Mouse (Mus musculus) thymus, postnatal 0 days (tissue): ENCODE results near the gene Usp10. TPM values are rescaled to one million over a fixed set of nuclear protein-coding genes. Genes with fewer than 3 reads are reported as not detected.
A peak's percentile ranks its signal among the peaks of the same experiment; 100 is the strongest.

ENCODE experiments used
- DNase-seq: peaks from one replicate; pipeline ENCODE4 v3.0.0-alpha.2; 2015; ENCODE audit warnings: low spot score
- polyA plus RNA-seq: library from polyadenylated mRNA; unstranded; fragments of >200 nt; fragmentation: Nextera tagmentation; extraction: Ambion mirVana; gene quantifications from 2 replicates; pipeline ENCODE4 v1.2.1, GENCODE M21; 2015

The Usp10 gene
- polyA plus RNA-seq, 1 experiment from 2014 or later: 76.1 TPM

DNA sequence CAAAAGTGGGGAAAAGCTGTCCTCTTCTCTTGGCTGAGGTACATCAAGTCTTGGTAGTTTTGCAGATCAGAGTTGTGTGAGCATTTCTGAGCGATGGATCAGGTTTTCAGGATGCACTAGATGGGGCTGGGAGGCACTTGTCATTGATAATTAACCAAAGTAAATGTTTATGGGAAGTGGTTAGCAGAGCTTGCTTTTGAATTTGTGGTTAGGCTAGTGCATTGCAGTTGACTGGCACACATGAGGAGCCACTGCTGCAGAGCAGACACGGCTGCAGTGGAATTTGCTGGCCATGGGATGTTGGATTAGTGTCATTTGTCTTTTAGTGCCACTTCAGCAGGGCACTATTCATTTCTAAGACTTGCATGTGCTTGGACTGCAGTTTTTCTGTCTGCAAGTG lies 4.0 kb downstream of the Usp10 start:
- DNase-seq: no peak

DNA sequence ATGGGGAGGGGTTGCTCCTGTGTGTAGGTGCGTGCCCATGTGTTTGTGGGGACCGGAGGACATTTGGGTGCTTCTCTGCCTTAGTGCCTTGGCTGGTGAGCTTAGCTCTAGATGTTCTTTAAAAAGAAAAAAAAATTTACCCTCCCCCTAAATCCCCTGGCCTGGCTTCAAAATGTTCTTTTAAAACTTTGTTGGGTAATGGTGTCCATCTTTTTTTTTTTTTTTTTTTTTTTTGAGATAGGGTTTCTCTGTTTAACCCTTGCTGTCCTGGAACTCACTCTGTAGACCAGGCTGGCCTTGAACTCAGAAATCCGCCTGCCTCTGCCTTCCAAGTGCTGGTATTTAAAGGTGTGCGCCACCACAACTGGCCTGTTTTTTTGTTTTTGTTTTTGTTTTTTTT lies 5.1 kb downstream of the Usp10 start:
- DNase-seq: no peak

DNA sequence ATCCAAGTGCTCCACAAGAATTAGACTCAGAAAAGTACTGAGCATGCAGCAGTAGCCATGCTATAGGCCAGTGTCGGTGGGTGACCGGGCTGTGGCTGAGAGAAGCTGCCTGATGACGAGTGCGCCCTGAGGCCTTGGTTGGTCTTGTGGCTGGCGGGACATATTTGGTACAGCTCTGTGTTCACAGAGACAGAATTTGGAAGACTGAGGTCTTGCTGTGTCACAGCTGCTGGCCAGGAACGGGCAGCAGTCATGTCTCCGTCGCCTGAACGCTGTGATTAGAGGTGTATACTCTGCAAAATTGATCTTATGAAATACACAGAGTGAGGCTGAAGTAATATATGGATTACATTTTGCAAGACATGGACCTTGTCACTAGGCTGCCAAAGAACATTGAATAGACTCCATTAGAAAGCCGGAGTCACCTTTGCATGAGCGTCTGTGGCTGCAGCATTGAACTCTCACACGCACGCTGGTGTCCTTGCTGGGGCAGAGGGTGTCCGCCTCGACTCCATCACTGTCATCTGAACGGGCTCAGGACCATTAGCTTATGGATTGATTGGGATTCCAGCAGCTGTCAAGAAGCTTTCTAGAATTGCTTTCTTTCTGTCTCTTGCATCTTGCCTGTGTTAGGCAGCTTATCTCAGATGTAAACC lies 6.2 kb downstream of the Usp10 start:
- no peak for DNase-seq

DNA sequence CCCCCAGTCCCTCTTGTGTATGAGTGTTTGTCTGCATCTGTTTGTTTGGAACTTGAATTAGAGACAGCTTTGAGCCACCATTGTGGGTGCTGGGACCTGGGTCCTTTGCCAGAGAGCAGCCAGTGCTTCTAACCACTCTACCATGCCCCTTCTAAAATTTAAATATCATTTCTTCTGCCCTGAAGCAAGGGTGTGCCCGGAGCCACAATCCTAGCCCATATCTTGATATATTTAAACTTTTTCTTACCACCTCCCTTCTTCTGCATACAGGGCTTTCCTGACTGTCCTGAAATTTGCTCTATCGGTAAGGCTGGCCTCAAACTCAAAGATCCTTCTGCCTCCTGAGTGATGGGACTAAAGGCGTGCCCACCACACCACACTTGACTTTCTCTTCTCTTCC lies 7.3 kb downstream of the Usp10 start:
- DNase-seq: no peak

DNA sequence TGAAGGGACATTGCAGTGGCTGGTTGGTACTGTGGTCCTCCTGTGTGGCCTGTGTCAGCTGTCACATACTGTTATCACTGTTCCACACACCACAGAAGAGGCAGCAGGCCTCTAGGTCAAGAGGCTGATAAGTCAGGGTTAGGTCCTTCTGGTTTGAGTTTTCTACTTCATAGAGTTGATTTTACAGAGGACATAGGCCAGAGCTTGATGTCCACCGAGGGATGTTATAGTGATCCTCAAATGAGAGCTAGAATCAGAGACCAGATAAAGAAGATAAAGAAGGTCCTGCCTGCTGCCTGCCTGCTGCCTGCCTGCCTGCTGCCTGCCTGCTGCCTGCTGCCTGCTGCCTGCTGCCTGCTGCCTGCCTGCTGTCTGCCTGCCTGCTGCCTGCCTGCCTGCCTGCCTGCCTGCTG lies 8.0 kb downstream of the Usp10 start:
- no peak for DNase-seq

DNA sequence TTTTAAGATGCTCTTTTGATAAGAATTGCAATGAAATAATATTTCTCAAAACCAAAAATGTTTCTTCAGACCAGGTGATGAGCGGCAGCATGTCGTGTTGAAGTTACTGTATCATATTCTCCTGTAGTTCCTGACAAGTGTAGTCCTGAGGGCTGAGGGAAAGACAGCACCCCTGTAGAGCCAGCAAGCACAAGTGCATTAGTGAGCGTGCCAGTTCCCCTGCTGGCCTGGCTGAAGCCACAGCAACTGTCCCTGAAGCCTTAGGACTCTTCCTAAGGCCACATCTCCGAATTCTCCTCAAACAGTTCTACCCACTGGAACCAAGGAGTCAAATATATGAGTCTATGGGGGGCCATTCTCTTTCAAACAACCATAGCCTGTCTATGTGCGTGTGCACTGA lies 13.1 kb downstream of the Usp10 start:
- DNase-seq: no peak

DNA sequence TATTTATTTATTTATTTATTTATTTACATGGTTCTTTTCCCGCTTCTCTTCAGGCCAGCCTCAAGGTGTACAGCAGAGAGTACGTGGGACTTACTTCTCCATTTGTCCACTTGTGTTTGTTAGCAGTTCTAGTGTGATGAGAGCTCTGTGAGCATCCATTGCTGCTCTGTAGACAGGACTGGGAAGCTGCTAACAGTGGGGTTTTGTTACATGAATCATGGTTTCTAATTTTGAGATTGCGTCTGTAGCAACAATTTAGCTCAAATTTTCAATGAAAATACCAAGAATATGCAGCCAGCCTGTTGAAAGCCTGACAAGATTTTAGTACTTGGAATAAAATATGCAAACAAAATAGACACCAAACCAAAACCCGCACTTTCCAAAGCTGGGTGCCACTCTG lies 15.3 kb downstream of the Usp10 start:
- DNase-seq: no peak

DNA sequence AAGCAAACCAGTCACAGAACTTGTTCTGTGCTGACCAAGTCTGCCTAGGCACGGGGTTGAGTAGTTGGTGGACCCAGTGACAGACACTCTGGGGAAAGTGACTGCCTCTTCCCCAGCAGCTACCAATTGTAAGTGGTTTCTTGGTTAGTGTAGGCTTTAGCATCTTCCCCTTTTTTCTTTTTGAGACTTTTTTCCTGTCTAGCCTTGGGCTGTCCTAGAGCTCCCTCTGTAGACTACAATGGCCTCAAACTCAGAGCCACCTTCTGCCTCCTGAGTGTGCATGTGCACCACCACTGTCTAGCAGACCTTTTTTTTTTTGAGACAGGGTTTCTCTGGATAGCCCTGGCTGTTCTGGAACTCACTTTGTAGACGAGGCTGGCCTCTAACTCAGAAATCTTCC lies 16.3 kb downstream of the Usp10 start:
- DNase-seq: peak; percentile 69

DNA sequence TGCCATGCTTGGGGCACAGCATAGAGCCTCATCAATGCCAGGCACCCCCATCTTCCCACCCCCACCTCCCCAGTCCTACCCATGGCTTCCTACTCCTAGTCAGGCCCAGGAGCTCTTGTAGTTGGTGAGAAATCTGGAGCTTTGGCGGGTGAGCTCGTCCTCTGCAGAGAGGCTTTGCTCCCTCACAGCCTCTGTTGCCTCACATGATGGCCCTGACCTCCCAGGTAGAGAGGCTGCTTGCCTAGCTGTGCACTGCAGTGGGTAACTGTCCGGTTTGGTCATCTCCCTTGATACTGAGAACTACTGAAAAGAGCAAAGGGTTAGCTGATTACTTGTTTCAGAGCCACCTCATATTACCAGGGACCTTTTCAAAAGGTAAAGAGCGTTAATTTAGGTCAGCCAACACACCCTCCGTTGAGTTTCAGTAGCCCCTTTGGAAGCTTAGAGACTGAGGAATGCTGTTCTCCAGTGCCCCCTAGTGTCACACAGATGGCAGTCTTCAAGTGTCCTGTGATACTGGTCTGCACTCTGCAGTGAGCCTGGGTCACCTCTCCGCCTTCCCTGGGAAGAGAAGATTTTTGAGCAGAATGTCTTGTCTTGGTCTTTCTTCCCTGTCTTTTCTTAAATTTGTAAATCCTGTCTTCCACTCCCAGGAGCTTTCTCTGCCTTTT lies 17.4 kb downstream of the Usp10 start:
- peak; percentile 53 for DNase-seq

DNA sequence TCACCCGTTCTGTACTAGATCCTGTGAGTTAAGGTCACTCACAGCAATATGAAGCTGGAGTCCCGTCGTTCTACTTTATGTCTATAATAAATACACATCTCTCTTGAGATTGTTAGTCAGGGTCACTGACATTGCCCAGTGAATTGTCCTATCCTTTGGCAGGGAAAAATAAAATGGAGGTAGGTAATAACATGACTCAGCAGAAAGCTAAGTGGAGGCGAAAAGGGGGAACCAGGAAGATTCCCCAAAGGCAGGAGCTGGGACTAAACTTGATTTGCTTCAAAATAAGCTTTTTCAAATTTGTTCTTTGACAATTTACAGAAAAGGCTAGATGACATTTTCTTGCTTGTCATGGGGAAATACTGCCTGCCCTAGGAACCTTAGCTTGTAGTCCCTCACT lies 21.2 kb downstream of the Usp10 start:
- DNase-seq: no peak

DNA sequence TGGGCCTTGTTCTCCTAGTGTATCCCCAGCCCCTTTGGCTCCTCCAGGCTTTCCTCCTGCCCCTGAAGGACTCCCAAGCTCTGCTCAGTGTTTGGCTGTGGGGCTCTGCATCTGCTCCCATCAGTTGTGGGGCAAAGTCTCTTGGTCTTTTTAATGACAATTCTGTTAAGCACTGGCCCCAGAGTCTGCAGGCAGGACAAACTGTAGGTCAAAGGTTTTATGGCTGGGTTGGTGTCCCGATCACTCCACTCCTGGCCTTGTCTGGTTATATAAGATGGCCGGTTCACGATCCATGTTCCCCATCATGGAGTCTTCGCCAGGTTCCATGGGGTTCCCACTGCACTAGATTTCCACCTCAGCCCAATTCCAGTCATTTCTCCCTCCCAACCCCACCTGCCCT lies 23.5 kb downstream of the Usp10 start:
- no peak for DNase-seq

DNA sequence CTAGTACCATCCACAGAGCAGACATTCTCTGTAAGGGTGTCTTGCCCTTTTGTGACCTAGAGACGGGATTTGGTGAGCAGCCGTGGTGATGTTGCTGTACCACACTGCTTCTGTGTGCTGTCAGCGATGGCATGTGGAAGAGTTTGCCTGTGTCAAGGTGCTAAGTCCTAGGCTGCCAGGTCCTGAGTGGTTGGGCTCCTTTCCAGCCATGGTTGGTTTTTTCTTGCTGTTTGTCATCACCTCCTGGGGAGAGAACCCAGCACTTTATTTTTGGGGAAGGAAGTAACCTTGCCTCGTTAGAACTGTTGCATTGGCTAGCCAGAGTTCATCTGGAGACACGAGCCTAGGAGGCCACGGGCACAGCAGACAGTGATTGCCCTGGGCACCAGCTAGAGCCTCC lies 25.4 kb downstream of the Usp10 start:
- DNase-seq: no peak

DNA sequence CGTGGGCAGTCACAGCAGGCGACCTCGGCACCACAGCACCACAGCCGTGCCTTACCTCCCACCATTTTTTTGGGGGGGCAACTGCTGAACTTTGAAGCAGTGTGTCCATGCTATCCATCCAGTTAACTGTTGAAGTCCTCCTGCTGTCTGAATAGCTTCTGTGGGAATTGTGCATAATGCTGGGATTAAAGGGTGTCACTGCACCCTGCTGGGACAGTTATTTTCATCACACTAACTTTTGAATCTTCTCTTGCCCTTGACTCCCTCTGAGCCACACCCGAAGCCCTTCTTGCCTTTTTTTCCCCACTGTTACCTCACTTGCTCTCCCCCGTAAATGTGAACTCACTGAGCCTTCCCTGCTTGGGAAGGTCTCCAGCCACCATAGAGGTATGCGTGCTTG lies 28.3 kb downstream of the Usp10 start:
- DNase-seq: no peak

DNA sequence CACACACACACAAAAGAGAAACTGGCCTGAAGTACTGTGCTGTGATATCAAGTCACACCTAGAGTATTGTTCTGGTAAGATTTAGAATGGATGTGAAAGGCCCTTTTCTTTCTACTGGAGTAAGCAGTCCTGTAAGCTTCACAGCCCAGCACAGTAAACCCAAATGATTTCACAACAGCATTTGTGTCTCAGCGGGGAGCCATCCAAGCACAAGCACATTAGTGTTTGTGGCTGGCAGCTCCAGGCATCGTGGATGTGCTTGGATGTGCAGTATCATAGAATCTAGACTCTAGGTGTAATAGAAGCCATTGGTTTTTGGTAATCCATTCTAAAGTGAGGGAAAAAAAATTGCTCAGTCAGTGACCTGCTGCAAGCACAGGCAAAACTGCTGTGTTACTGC lies 29.2 kb downstream of the Usp10 start:
- no peak for DNase-seq

DNA sequence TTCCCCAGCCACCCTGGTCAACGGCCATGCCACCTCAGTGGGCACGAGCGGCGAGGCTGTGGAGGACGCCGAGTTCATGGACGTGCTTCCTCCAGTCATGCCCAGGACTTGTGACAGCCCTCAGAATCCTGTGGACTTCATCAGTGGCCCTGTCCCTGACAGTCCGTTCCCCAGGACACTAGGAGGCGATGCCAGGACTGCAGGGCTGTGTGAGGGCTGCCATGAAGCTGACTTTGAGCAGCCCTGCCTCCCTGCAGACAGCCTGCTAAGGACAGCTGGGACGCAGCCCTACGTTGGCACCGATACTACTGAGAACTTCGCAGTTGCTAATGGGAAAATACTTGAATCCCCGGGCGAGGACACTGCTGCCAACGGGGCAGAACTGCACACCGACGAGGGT lies 31.3 kb downstream of the Usp10 start:
- no peak for DNase-seq

DNA sequence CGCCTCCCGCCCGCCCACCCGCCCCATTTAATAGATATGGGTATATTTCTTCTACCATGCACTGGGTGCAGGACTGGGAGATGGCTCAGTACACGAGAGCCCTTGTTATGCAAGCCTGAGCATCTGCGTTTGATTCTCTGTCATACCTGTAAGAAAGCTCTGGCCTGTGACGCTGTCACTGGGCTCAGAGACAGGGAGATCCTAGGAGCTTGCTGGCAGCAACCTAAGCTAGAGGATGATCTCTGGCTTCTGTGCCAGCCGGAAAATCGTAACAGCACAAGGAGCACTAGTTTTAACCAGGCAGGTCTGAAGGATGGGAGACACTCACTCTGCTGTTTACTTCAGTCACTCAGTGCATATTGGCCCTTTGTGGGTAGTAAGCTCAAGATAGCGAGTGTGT lies 33.5 kb downstream of the Usp10 start:
- no peak for DNase-seq

DNA sequence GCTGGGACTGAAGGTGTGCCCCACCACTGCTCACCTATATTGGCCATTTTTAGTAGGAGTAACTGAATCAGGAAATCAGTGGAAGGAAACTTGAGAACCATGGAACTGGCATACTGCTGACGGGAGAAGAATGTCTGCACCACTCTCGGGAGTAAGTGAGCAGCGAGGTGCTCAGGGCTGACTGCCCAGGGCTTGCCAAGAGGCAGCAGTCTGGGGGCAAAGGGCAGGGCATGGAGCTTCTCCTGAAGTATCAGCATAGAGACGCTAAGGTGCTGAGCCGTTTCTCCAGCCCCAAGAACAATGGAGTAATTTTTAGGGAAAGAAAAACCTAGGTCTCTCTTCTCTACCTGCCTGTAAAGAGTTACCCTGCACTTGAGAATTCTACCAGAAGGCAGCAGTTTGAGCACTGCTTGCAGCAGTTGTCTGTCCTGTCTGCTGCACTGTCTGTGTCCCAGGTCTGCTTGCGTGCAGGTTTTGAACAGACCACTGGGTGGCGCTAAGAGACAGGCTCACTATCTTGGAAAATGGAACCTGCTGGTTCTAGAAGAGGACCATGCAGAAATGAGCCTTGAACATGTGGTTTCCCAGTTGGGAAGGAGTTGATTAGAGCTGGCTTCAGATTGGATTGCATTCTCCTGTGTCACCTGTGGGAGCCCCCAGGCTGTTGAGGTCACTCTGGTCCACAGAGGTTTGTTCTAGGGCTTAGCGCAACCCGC lies 34.1 kb downstream of the Usp10 start:
- peak; percentile 74 for DNase-seq

DNA sequence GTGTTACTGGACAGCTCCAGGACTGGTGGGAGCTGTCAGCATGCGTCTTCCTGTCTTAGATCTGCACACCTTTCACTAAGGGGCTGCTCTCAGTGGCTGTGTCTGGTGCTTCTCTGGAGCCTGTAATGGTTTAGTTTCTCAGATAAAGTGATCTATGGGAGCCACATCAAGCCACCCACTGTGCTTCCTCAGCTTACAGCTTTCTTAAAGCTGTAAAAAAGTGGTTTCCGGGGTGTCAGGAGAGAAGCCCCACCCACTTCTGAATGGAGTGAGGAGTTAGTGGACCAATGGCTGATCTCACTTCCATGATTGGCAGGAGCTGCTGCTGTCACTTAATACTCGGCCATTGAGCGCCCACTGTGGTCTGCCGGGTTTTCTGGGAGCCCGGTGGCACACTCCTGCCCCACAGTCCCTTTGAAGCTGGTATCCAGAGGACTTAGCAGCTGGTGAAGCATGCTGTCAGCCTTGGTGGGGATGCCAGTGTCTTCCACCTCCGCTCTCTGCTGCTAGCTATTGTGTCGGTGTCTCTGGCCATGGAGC lies 36.2 kb downstream of the Usp10 start:
- peak; percentile 66 for DNase-seq

DNA sequence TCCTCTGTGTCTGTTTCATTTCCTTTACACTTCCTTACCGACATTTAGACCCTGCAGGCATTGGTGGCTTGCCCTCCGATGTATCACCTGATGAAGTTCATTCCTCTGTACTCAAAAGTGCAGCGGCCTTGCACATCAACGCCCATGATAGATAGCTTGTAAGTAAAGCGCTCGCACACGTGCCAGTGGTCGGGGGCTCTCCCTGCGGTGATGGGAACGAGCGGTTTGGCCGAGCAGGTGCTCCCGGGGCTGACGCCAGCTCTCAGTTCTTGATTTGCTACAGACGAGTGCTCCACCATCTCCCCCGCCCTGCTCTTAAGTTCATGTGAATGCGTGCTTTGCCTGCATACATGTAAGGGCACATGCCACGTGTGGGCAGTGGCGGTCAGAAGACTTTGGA lies 37.5 kb downstream of the Usp10 start:
- no peak for DNase-seq

DNA sequence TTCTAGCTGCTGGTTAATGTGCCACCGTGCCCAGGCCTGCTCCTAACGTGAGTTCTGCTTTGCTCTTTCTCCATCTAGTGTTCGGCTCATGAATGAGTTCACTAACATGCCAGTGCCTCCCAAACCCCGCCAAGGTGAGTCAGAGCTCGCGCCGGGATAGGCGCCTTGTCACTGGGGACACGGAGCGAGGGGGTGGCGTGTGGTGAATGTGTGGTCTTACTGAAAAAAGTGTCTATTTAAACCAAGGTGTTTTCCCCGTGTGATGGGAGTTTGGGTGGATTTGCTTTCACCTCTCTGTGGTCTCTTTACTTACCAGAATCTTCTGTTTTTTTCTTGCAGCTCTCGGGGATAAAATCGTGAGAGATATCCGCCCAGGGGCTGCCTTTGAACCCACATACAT lies 38.2 kb downstream of the Usp10 start:
- no peak for DNase-seq

DNA sequence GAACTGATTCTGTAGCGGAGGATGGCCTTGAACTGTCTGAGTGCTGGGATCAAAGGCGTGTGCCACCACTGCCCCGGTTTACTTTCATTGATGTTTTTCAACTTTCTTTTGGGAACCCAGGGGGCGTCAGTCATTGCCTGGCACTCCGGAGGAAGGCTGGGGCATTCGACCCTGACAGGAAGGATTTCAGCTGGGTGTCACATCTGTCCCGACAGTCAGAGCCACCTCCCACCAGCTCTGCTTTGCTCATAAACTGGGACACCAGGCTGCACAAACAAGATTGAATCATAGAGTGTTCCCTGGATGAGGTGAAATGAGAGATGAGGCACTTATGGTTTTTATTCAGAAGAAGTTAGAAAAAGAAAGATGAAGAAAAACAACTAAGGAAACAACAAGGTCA lies 42.1 kb downstream of the Usp10 start:
- DNase-seq: no peak

DNA sequence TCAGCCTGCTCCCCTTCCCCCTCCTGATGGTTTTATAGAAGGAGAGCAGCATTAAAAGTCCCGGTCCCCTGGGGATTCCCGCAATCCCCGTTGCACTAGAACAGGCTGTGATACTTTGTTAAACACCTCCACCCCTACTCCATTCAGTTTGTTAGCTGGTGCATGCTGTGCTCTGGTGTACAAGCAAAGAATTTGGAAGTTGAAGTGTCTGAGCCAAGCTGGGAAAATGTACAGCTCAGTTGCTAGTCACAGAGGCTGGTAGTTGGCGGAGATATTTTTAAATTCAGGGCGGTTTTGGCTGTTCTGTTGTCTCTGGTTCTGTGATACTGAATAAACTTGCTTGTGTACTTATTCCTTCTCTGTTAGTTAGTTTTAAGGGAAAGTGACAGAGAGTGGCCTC lies 42.6 kb downstream of the Usp10 start:
- DNase-seq: no peak

DNA sequence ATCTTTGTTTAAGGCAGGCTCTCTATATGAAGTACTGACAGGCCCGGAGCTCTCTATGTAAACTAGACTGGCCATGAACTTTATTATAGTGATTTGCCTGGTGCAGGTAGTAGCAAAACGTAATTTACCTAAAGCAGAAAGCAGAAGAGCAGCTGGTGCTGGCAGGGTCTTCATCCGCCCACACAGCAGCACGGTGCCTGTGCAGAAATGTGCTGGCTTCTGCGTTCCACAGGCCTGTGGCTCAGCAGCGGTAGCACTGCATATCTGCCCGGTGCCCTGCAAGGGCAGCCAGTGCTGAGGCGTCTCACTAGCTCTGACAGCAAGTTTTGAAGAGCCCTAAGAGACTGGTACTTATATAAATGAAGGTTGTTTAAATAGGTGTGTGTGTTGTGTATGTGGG lies 45.2 kb downstream of the Usp10 start:
- DNase-seq: no peak
